ENCODE assay signal across 8 mouse cellular contexts in the genomic region with DNA sequence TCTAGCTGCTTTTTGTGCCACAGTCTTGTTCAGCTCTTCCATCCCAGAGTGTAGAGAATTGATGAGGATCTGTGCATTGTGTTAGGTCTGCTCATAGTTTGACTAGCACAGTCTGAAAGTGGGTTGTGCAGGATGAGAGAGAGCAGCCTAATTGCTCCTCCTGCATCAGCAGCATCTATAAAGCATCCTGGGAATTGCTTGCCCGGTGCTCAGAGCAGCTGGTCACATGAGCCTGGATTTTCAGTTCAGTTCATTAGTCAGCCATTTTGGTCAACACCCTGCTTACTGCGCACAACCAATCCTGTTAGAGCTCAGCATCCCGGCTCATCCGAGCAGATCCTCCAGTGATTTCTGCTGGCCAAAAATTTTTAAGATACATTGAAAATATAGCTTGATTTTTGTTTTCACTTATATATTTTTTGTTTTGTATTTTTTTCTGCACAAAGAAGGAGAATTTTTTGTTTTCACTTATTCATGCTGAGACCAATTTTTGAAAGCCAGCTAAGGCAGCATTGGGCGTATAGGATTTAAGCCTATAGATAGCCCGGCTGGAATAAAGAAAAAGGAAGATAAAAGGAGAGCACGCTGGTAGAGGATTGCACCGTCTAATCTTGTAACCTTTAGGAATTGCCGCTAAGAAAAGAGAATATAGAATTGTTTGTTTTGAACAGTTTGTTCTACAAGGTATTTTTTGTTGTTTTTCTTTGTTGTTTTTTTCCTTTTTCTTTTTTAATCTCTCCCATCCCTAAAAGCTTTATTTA. TPM values are rescaled to one million over a fixed set of nuclear protein-coding genes. Genes with fewer than 3 reads are reported as not detected.
DNase-seq lines count a peak whose midpoint lies in the region; ATAC-seq and TF ChIP-seq lines count a peak whose summit lies in the region.

No protein-coding gene starts in this region.

- no peaks in the 10 kb centered on the region for H3K27me3 ChIP-seq in testis, adult 2 months (ENCODE audit: control insufficient read depth, insufficient read depth, low read length)
- no peaks in the 10 kb centered on the region for H3K27me3 ChIP-seq in forebrain, embryonic 11.5 days (ENCODE audit: control insufficient read depth, insufficient read depth, low read length)
- H3K27me3 ChIP-seq in hindbrain, embryonic 13.5 days, result no peaks in the 10 kb centered on the region
- no peaks in the 10 kb centered on the region for H3K27me3 ChIP-seq in neural tube, embryonic 13.5 days

- DNase-seq in testis, postnatal 10 days (ENCODE audit: low spot score), result no peak
- peak; percentile 75 for DNase-seq in forebrain, embryonic 11.5 days (ENCODE audit: low spot score)
- DNase-seq in layer of hippocampus, postnatal 36 days, result peak; percentile 86 to 87
- DNase-seq in spleen, adult 18-20 months, result no peak

- whole genome bisulfite sequencing in forebrain, embryonic 11.5 days, result 27% methylated on average over 9 of the region's 9 CpGs
- 25% methylated on average over 9 of the region's 9 CpGs for WGBS in hindbrain, embryonic 13.5 days
- WGBS in neural tube, embryonic 13.5 days, result 33% methylated on average over 9 of the region's 9 CpGs

- H3K9me3 ChIP-seq in forebrain, embryonic 11.5 days (ENCODE audit: control insufficient read depth, low read length), result no peaks in the 10 kb centered on the region
- no peaks in the 10 kb centered on the region for H3K9me3 ChIP-seq in hindbrain, embryonic 13.5 days
- no peaks in the 10 kb centered on the region for H3K9me3 ChIP-seq in neural tube, embryonic 13.5 days

- TF ChIP-seq POLR2A in testis, adult 2 months (IDR thresholded peaks at IDR 0.05; ENCODE audit: control insufficient read depth, low read depth, low read length), result no peak

- no peak for TF ChIP-seq CTCF in testis, adult 2 months (IDR thresholded peaks at IDR 0.05; ENCODE audit: control insufficient read depth, insufficient read depth, insufficient replicate concordance, low read depth, low read length)

- peak overlapping the region; percentile 80 for H3K4me3 ChIP-seq in testis, adult 2 months (ENCODE audit: control insufficient read depth, low read depth, low read length)
- H3K4me3 ChIP-seq in forebrain, embryonic 11.5 days (ENCODE audit: low read depth, low read length), result peak overlapping the region; percentile 34
- H3K4me3 ChIP-seq in hindbrain, embryonic 13.5 days, result peak overlapping the region; percentile 83
- H3K4me3 ChIP-seq in neural tube, embryonic 13.5 days, result peak overlapping the region; percentile 76

- H3K9ac ChIP-seq in forebrain, embryonic 11.5 days (ENCODE audit: low read length), result peak overlapping the region; percentile 46
- peak overlapping the region; percentile 91 for H3K9ac ChIP-seq in hindbrain, embryonic 13.5 days
- peak overlapping the region; percentile 90 for H3K9ac ChIP-seq in neural tube, embryonic 13.5 days

- H3K36me3 ChIP-seq in testis, adult 2 months (ENCODE audit: control insufficient read depth, insufficient read depth, low read length), result no peaks in the 10 kb centered on the region
- no peaks in the 10 kb centered on the region for H3K36me3 ChIP-seq in forebrain, embryonic 11.5 days (ENCODE audit: control insufficient read depth, insufficient read depth, low read length)
- H3K36me3 ChIP-seq in hindbrain, embryonic 13.5 days, result no peaks in the 10 kb centered on the region
- no peaks in the 10 kb centered on the region; the same call in 1 of the 2 replicates for H3K36me3 ChIP-seq in neural tube, embryonic 13.5 days

- peak overlapping the region; percentile 52 for H3K4me2 ChIP-seq in forebrain, embryonic 11.5 days (ENCODE audit: low read depth, low read length, severe bottlenecking)
- peak overlapping the region; percentile 79 for H3K4me2 ChIP-seq in hindbrain, embryonic 13.5 days
- H3K4me2 ChIP-seq in neural tube, embryonic 13.5 days, result peak overlapping the region; percentile 83

- peak; percentile 95 for ATAC-seq in forebrain, embryonic 11.5 days (replicated peaks; ENCODE audit: low FRiP score)
- peak; percentile 95 for ATAC-seq in hindbrain, embryonic 13.5 days (ENCODE audit: low FRiP score)
- ATAC-seq in neural tube, embryonic 13.5 days (ENCODE audit: low read depth), result peak; percentile 97
- ATAC-seq in megakaryocyte-erythroid progenitor cell, adult 5-6 weeks (replicated peaks; ENCODE audit: low FRiP score, low TSS enrichment, poor library complexity, severe bottlenecking), result no peak

- no peak overlapping the region for H3K27ac ChIP-seq in testis, adult 2 months (ENCODE audit: control insufficient read depth, insufficient read depth, low read depth, low read length)
- peak overlapping the region; percentile 59 for H3K27ac ChIP-seq in forebrain, embryonic 11.5 days (ENCODE audit: low read depth, low read length)
- H3K27ac ChIP-seq in hindbrain, embryonic 13.5 days, result peak overlapping the region; percentile 84
- peak overlapping the region; percentile 83 for H3K27ac ChIP-seq in neural tube, embryonic 13.5 days (replicated peaks)

- H3K4me1 ChIP-seq in testis, adult 2 months (ENCODE audit: control insufficient read depth, insufficient read depth, low read length), result peaks cover 7% of the 10 kb centered on the region
- peaks cover 19% of the 10 kb centered on the region for H3K4me1 ChIP-seq in forebrain, embryonic 11.5 days (replicated peaks; ENCODE audit: control insufficient read depth, insufficient read depth, low read length)
- H3K4me1 ChIP-seq in hindbrain, embryonic 13.5 days (replicated peaks), result peaks cover 34% of the 10 kb centered on the region
- H3K4me1 ChIP-seq in neural tube, embryonic 13.5 days (replicated peaks), result peaks cover 40% of the 10 kb centered on the region

RNA-seq across cellular contexts. Expression of a gene that starts 18.6 kb away (rescaled TPM):
- 15.5 and 15.8 TPM in 2 replicates for polyA plus RNA-seq in testis, adult 2 months (2012; rRNA removed)
- 96.8 and 96.9 TPM in 2 replicates for polyA plus RNA-seq in forebrain, embryonic 11.5 days (2014; fragmentation: Nextera tagmentation; extraction: Ambion mirVana)
- polyA plus RNA-seq in hindbrain, embryonic 13.5 days (2015; fragmentation: Nextera tagmentation; extraction: Ambion mirVana), result 299 and 313 TPM in 2 replicates
- total RNA-seq in layer of hippocampus, postnatal 36 days (2021), result 100 to 1,000 TPM; 174 to 178 TPM
- polyA plus RNA-seq in neural tube, embryonic 13.5 days (2015; fragmentation: Nextera tagmentation; extraction: Ambion mirVana), result 291 TPM in 2 replicates
- total RNA-seq in megakaryocyte-erythroid progenitor cell, adult 5-6 weeks (2014; fragmentation: Nextera tagmentation), result 3.8 and 11.4 TPM in 2 replicates
- 6.2 and 12.3 TPM in 2 replicates for total RNA-seq in megakaryocyte-erythroid progenitor cell, adult 5-6 weeks (2017)

RNA-seq across cellular contexts. Expression of a gene that starts 29.2 kb away (rescaled TPM):
- 8.4 and 8.6 TPM in 2 replicates for polyA plus RNA-seq in testis, adult 2 months (2012; rRNA removed)
- polyA plus RNA-seq in forebrain, embryonic 11.5 days (2014; fragmentation: Nextera tagmentation; extraction: Ambion mirVana), result 74.4 and 77.6 TPM in 2 replicates
- 57.0 and 57.5 TPM in 2 replicates for polyA plus RNA-seq in hindbrain, embryonic 13.5 days (2015; fragmentation: Nextera tagmentation; extraction: Ambion mirVana)
- total RNA-seq in layer of hippocampus, postnatal 36 days (2021), result 10 to 100 TPM; 27.5 to 28.0 TPM
- 52.0 and 52.3 TPM in 2 replicates for polyA plus RNA-seq in neural tube, embryonic 13.5 days (2015; fragmentation: Nextera tagmentation; extraction: Ambion mirVana)
- 59.1 and 76.3 TPM in 2 replicates for total RNA-seq in megakaryocyte-erythroid progenitor cell, adult 5-6 weeks (2014; fragmentation: Nextera tagmentation)
- total RNA-seq in megakaryocyte-erythroid progenitor cell, adult 5-6 weeks (2017), result 70.4 and 72.5 TPM in 2 replicates

RNA-seq across cellular contexts. Expression of a gene that starts 55.8 kb away (rescaled TPM):
- 0.57 and 0.96 TPM in 2 replicates for polyA plus RNA-seq in testis, adult 2 months (2012; rRNA removed)
- polyA plus RNA-seq in forebrain, embryonic 11.5 days (2014; fragmentation: Nextera tagmentation; extraction: Ambion mirVana), result 0.48 TPM in 1 of 2 replicates, not detected in the other
- polyA plus RNA-seq in hindbrain, embryonic 13.5 days (2015; fragmentation: Nextera tagmentation; extraction: Ambion mirVana), result 0.23 and 0.38 TPM in 2 replicates
- under 1 TPM; 0.20 to 0.22 TPM for total RNA-seq in layer of hippocampus, postnatal 36 days (2021)
- 0.17 and 0.29 TPM in 2 replicates for polyA plus RNA-seq in neural tube, embryonic 13.5 days (2015; fragmentation: Nextera tagmentation; extraction: Ambion mirVana)
- not detected in 2 replicates for total RNA-seq in megakaryocyte-erythroid progenitor cell, adult 5-6 weeks (2014; fragmentation: Nextera tagmentation)
- total RNA-seq in megakaryocyte-erythroid progenitor cell, adult 5-6 weeks (2017), result 1.9 TPM in 1 of 2 replicates, not detected in the other

Comparison
In these comparisons a context has a peak if more than half of its experiments do, and no peak if none do; other contexts are left out.
1. DNase-seq: peak in forebrain, embryonic 11.5 days (single experiment) and layer of hippocampus, postnatal 36 days (2 of 2); none in testis, postnatal 10 days (single experiment) and spleen, adult 18-20 months (0 of 2).
2. Peak in every context shown above with its lines, with median percentiles within 50 percentile points of each other: H3K4me3 ChIP-seq, H3K4me2 ChIP-seq and H3K9ac ChIP-seq.